Mouse (Mus musculus) myocyte (in vitro differentiated cells): Measurements from ENCODE around the gene Elavl1.

ENCODE experiments used
- MYOD1 ChIP-seq, 3 experiments: IDR thresholded peaks; one replicate each; pipeline ENCODE4 v1.6.1; 2011; ENCODE audit warnings: control low read depth in 2 of 3, low read depth in 2 of 3, mild to moderate bottlenecking in 2 of 3, moderate library complexity in 1 of 3; ENCODE audit not compliant: insufficient read length in 2 of 3, control insufficient read depth in 1 of 3
- MYOG ChIP-seq, 3 experiments: IDR thresholded peaks; one replicate each; pipeline ENCODE4 v1.6.1; 2011; ENCODE audit warnings: control low read depth in 2 of 3, low read depth in 2 of 3, mild to moderate bottlenecking in 2 of 3; ENCODE audit not compliant: insufficient read length in 2 of 3, control insufficient read depth in 1 of 3, insufficient read depth in 1 of 3
- POLR2AphosphoS2 ChIP-seq: IDR thresholded peaks from one replicate; pipeline ENCODE4 v1.6.1; 2011; ENCODE audit warnings: low read depth, control low read depth; ENCODE audit not compliant: insufficient read length
- REST ChIP-seq: IDR thresholded peaks from one replicate; pipeline ENCODE4 v1.6.1; 2011; ENCODE audit warnings: mild to moderate bottlenecking, control low read depth, moderate library complexity; ENCODE audit not compliant: insufficient read depth, insufficient read length
- TCF12 ChIP-seq: IDR thresholded peaks from one replicate; pipeline ENCODE4 v1.6.1; 2011; ENCODE audit warnings: mild to moderate bottlenecking, control low read depth; ENCODE audit not compliant: poor library complexity, insufficient read depth, severe bottlenecking

GRCm38 (mm10) chr8:4325751-4326036, 481 bp upstream of the Elavl1 start:
- no peak for TF ChIP-seq REST
- no peak for TF ChIP-seq MYOD1 (IDR thresholded peaks at IDR 0.05; ENCODE audit: control insufficient read depth in 1 of 3, insufficient read length in 2 of 3, low read depth in 2 of 3)
- TF ChIP-seq TCF12 = no peak
- TF ChIP-seq POLR2AphosphoS2 = no peak
- no peak for TF ChIP-seq MYOG (IDR thresholded peaks at IDR 0.05; ENCODE audit: control insufficient read depth in 1 of 3, insufficient read depth in 1 of 3, insufficient read length in 2 of 3, low read depth in 2 of 3)
